Mouse (Mus musculus) heart, embryonic 16.5 days (tissue): ENCODE data around the gene Nrn1. TPM values are rescaled to one million over a fixed set of nuclear protein-coding genes. Genes with fewer than 3 reads are reported as not detected.
A peak's percentile ranks its signal among the peaks of the same experiment; 100 is the strongest.

ENCODE experiments used
- ATAC-seq: fragments of 200-750 bp; cut with Nextera tagmentation; replicated peaks from 2 replicates; pipeline ENCODE4 v1.8.0; 2017; ENCODE audit warnings: moderate number of reproducible peaks; ENCODE audit not compliant: insufficient read depth, low FRiP score; ENCODE audit errors: extremely low read depth
- H3K27ac ChIP-seq: fragments of 300-500 bp; sonication (generic); 2 replicates; pipeline ENCODE4 v1.5.1; 2014; ENCODE audit warnings: mild to moderate bottlenecking, low read length, control low read depth, moderate library complexity
- H3K27me3 ChIP-seq: fragments of 300-500 bp; sonication (generic); 2 replicates; pipeline ENCODE4 v1.6.1; 2014; ENCODE audit warnings: low read length, mixed read lengths; ENCODE audit not compliant: control insufficient read depth, insufficient read depth
- H3K36me3 ChIP-seq: fragments of 300-500 bp; sonication (generic); 2 replicates; pipeline ENCODE4 v1.6.1; 2014; ENCODE audit not compliant: control insufficient read depth, insufficient read depth
- H3K4me1 ChIP-seq: fragments of 300-500 bp; sonication (generic); 2 replicates; pipeline ENCODE4 v1.6.1; 2014; ENCODE audit warnings: low read length, mixed read lengths; ENCODE audit not compliant: control insufficient read depth, insufficient read depth
- H3K4me2 ChIP-seq: fragments of 300-500 bp; sonication (generic); 2 replicates; pipeline ENCODE4 v1.6.1; 2014; ENCODE audit warnings: low read depth, mild to moderate bottlenecking, control low read depth, low read length
- H3K4me3 ChIP-seq: fragments of 300-500 bp; sonication (generic); 2 replicates; pipeline ENCODE4 v1.5.1; 2014; ENCODE audit warnings: mild to moderate bottlenecking, control low read depth, low read length
- H3K9ac ChIP-seq: fragments of 300-500 bp; sonication (generic); 2 replicates; pipeline ENCODE4 v1.6.1; 2014; ENCODE audit warnings: low read length, control low read depth
- H3K9me3 ChIP-seq: fragments of 300-500 bp; sonication (generic); replicated peaks from 2 replicates; pipeline ENCODE4 v1.6.1; 2016; ENCODE audit warnings: low read length; ENCODE audit not compliant: control insufficient read depth
- WGBS: fragments of 180-500 bp; shearing (Covaris S2); extraction: QIAGEN DNeasy Blood & Tissue Kit; methylation state at CpG from one replicate; pipeline ENCODE4 v1.1.7; 2014; 5-methylcytosine and 5-hydroxymethylcytosine counted together
- polyA plus RNA-seq: library from polyadenylated mRNA; unstranded; fragments of >200 nt; fragmentation: Nextera tagmentation; extraction: Ambion mirVana; gene quantifications from 2 replicates; pipeline ENCODE4 v1.2.1, GENCODE M21; 2015

Gene Nrn1
- polyA plus RNA-seq, 1 experiment from 2014 or later = 2.8 TPM

- Histone ChIP-seq H3K4me1 (peaks cover 19% of the 10 kb centered on the region), H3K27me3 (peaks cover 59% of the 10 kb centered on the region), H3K4me3 (peak overlapping the region; percentile 61), H3K9ac (no peak overlapping the region), H3K4me2 (peak overlapping the region; percentile 94; the same call in 1 of the 2 replicates), H3K36me3 (no peaks in the 10 kb centered on the region), H3K9me3 (no peaks in the 10 kb centered on the region), H3K27ac (no peak overlapping the region)
- no peak for ATAC-seq
- 6% methylated on average over 10 of the region's 10 CpGs for WGBS
Measured at GRCm38 (mm10) chr13:36733566-36733965, 1.4 kb downstream of the Nrn1 start.

GRCm38 (mm10) chr13:36732891-36733490 lies 1.9 kb downstream of the Nrn1 start:
- Histone ChIP-seq H3K9ac (no peak overlapping the region), H3K27ac (no peak overlapping the region), H3K4me1 (peaks cover 19% of the 10 kb centered on the region), H3K4me3 (no peak overlapping the region), H3K4me2 (no peak overlapping the region), H3K27me3 (peaks cover 65% of the 10 kb centered on the region), H3K36me3 (no peaks in the 10 kb centered on the region), H3K9me3 (no peaks in the 10 kb centered on the region; the same call in 1 of the 2 replicates)
- 12% methylated on average over 6 of the region's 6 CpGs for WGBS
- no peak for ATAC-seq

GRCm38 (mm10) chr13:36731931-36732461 lies 2.9 kb downstream of the Nrn1 start:
- Histone ChIP-seq H3K9ac (no peak overlapping the region), H3K27ac (no peak overlapping the region), H3K36me3 (no peaks in the 10 kb centered on the region), H3K9me3 (no peaks in the 10 kb centered on the region; the same call in 1 of the 2 replicates), H3K4me1 (peaks cover 19% of the 10 kb centered on the region), H3K4me3 (peak overlapping the region; percentile 53), H3K27me3 (peaks cover 73% of the 10 kb centered on the region), H3K4me2 (peak overlapping the region; percentile 84)
- no peak for ATAC-seq
- WGBS = under 1% methylated on average over 23 of the region's 23 CpGs

- Histone ChIP-seq H3K9ac (peak overlapping the region; percentile 47; the same call in 1 of the 2 replicates), H3K4me1 (peaks cover 24% of the 10 kb centered on the region), H3K27me3 (peaks cover 75% of the 10 kb centered on the region), H3K9me3 (no peaks in the 10 kb centered on the region; the same call in 1 of the 2 replicates), H3K4me2 (peak overlapping the region; percentile 84), H3K36me3 (no peaks in the 10 kb centered on the region), H3K27ac (no peak overlapping the region), H3K4me3 (peak overlapping the region; percentile 53)
- WGBS = 7% methylated on average over 34 of the region's 34 CpGs
- no peak for ATAC-seq
Measured at GRCm38 (mm10) chr13:36731016-36731930, 3.7 kb downstream of the Nrn1 start.

GRCm38 (mm10) chr13:36730341-36730761 lies 4.6 kb downstream of the Nrn1 start:
- Histone ChIP-seq H3K9me3 (no peaks in the 10 kb centered on the region; the same call in 1 of the 2 replicates), H3K27ac (no peak overlapping the region), H3K27me3 (peaks cover 75% of the 10 kb centered on the region), H3K36me3 (no peaks in the 10 kb centered on the region), H3K4me2 (no peak overlapping the region), H3K4me1 (peaks cover 19% of the 10 kb centered on the region), H3K9ac (no peak overlapping the region), H3K4me3 (no peak overlapping the region)
- no peak for ATAC-seq
- WGBS = 22% methylated on average over 14 of the region's 14 CpGs

GRCm38 (mm10) chr13:36729731-36730340 lies 5.1 kb downstream of the Nrn1 start:
- H3K27me3 ChIP-seq = peaks cover 77% of the 10 kb centered on the region
- no peaks in the 10 kb centered on the region for H3K36me3 ChIP-seq
- H3K4me2 ChIP-seq = no peak overlapping the region
- H3K4me1 ChIP-seq = peaks cover 17% of the 10 kb centered on the region
- 31% methylated on average over 13 of the region's 13 CpGs for WGBS
- no peak overlapping the region for H3K4me3 ChIP-seq
- H3K9ac ChIP-seq = no peak overlapping the region
- no peaks in the 10 kb centered on the region; the same call in 1 of the 2 replicates for H3K9me3 ChIP-seq
- no peak for ATAC-seq
- H3K27ac ChIP-seq = no peak overlapping the region

- Histone ChIP-seq H3K4me3 (no peak overlapping the region), H3K9ac (no peak overlapping the region), H3K4me1 (peaks cover 15% of the 10 kb centered on the region), H3K27ac (no peak overlapping the region), H3K9me3 (no peaks in the 10 kb centered on the region; the same call in 1 of the 2 replicates), H3K27me3 (peaks cover 79% of the 10 kb centered on the region), H3K36me3 (no peaks in the 10 kb centered on the region), H3K4me2 (no peak overlapping the region)
- no peak for ATAC-seq
- WGBS = 25% methylated on average over 5 of the region's 5 CpGs
Measured at GRCm38 (mm10) chr13:36728509-36728908, 6.4 kb downstream of the Nrn1 start.

- Histone ChIP-seq H3K4me2 (peak overlapping the region; percentile 62), H3K27me3 (peaks cover 80% of the 10 kb centered on the region), H3K9ac (no peak overlapping the region), H3K36me3 (no peaks in the 10 kb centered on the region), H3K9me3 (no peaks in the 10 kb centered on the region; the same call in 1 of the 2 replicates), H3K4me1 (peaks cover 15% of the 10 kb centered on the region), H3K27ac (no peak overlapping the region), H3K4me3 (peak overlapping the region; percentile 47)
- 6% methylated on average over 22 of the region's 23 CpGs for WGBS
- ATAC-seq = no peak
Measured at GRCm38 (mm10) chr13:36727779-36728470, 7.0 kb downstream of the Nrn1 start.
